Mouse (Mus musculus) liver, postnatal 0 days (tissue): ENCODE data around the gene Nrip1. TPM values are rescaled to one million over a fixed set of nuclear protein-coding genes. Genes with fewer than 3 reads are reported as not detected.

Experiments used
- ATAC-seq: fragments of 200-750 bp; cut with Nextera tagmentation; 2 replicates; pipeline ENCODE4 v1.8.0; 2017; ENCODE audit warnings: mild to moderate bottlenecking, moderate library complexity
- DNase-seq: peaks from one replicate; pipeline ENCODE4 v3.0.0-alpha.2; 2016
- H3K27ac ChIP-seq: fragments of 300-500 bp; sonication (generic); 2 replicates; pipeline ENCODE4 v1.5.1; 2014; ENCODE audit warnings: antibody characterized with exemption, moderate library complexity, mild to moderate bottlenecking, low read depth
- H3K27me3 ChIP-seq: fragments of 300-500 bp; sonication (generic); 2 replicates; pipeline ENCODE4 v1.6.1; 2014; ENCODE audit warnings: low read length, control low read depth, mixed read lengths; ENCODE audit not compliant: insufficient read depth
- H3K36me3 ChIP-seq: fragments of 300-500 bp; sonication (generic); replicated peaks from 2 replicates; pipeline ENCODE4 v1.6.1; 2014; ENCODE audit warnings: mild to moderate bottlenecking, control low read depth, low read length, moderate library complexity, mixed read lengths; ENCODE audit not compliant: insufficient read depth
- H3K4me1 ChIP-seq: fragments of 300-500 bp; sonication (generic); 2 replicates; pipeline ENCODE4 v1.6.1; 2014; ENCODE audit warnings: antibody characterized with exemption, mild to moderate bottlenecking, control low read depth; ENCODE audit not compliant: insufficient read depth
- H3K4me2 ChIP-seq: fragments of 300-500 bp; sonication (generic); 2 replicates; pipeline ENCODE4 v1.6.1; 2014; ENCODE audit warnings: low read depth, mild to moderate bottlenecking, low read length, moderate library complexity, mixed read lengths
- H3K4me3 ChIP-seq: fragments of 300-500 bp; sonication (generic); 2 replicates; pipeline ENCODE4 v1.5.1; 2014; ENCODE audit warnings: low read depth, low read length
- H3K9ac ChIP-seq: fragments of 300-500 bp; sonication (generic); replicated peaks from 2 replicates; pipeline ENCODE4 v1.6.1; 2014; ENCODE audit warnings: mild to moderate bottlenecking, moderate library complexity
- H3K9me3 ChIP-seq: fragments of 300-500 bp; sonication (generic); 2 replicates; pipeline ENCODE4 v1.6.1; 2016; ENCODE audit warnings: mild to moderate bottlenecking, control low read depth, low read length, mixed read lengths
- CTCF ChIP-seq: sonication (generic); IDR thresholded peaks from 2 replicates; pipeline ENCODE4 v1.5.1; 2016; ENCODE audit warnings: antibody characterized with exemption, low read depth
- EP300 ChIP-seq: IDR thresholded peaks from 2 replicates; pipeline ENCODE4 v1.6.1; 2016; ENCODE audit warnings: antibody characterized with exemption, low read depth, mild to moderate bottlenecking
- WGBS: fragments of 180-500 bp; shearing (Covaris S2); extraction: QIAGEN DNeasy Blood & Tissue Kit; methylation state at CpG from one replicate; pipeline ENCODE4 v1.1.7; 2014; ENCODE audit not compliant: insufficient replicate concordance; 5-methylcytosine and 5-hydroxymethylcytosine counted together
- polyA plus RNA-seq: library from polyadenylated mRNA; unstranded; fragments of >200 nt; fragmentation: Nextera tagmentation; extraction: Ambion mirVana; gene quantifications from 2 replicates; pipeline ENCODE4 v1.2.1, GENCODE M21; 2015

The Nrip1 gene
- polyA plus RNA-seq, 1 experiment from 2014 or later = 11.2 TPM

DNA sequence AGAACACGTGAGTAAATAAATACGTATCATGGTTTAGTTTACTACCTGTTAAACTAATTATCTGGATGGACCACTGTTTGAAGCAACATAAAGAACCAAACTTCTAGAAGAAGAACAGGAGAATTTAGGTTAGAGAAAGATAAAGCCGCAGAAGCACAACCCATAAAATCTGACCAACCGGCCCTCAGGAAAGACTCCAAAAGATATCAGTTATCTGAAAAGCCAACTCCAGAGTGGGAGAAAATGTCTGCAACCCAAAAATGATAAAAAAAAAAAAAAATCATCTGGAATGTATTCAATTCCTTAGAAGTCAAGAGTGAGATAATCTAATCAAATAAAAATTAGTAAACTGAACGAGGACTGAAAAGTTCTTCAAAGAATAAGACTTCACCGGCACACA, 37.7 kb downstream of the Nrip1 start:
- TF ChIP-seq EP300 (peak; percentile 60), CTCF (no peak)
- Histone ChIP-seq H3K27me3 (no peaks in the 10 kb centered on the region), H3K36me3 (0 out of 2 replicates have a peak, but pooled peaks cover 3% of the 10 kb centered on the region), H3K9ac (no peak overlapping the region), H3K4me2 (no peak overlapping the region), H3K4me1 (peaks cover 10% of the 10 kb centered on the region), H3K27ac (no peak overlapping the region), H3K9me3 (no peaks in the 10 kb centered on the region), H3K4me3 (no peak overlapping the region)
- 64% methylated on average over 6 of the region's 6 CpGs for WGBS
- DNase-seq = no peak
- no peak for ATAC-seq

DNA sequence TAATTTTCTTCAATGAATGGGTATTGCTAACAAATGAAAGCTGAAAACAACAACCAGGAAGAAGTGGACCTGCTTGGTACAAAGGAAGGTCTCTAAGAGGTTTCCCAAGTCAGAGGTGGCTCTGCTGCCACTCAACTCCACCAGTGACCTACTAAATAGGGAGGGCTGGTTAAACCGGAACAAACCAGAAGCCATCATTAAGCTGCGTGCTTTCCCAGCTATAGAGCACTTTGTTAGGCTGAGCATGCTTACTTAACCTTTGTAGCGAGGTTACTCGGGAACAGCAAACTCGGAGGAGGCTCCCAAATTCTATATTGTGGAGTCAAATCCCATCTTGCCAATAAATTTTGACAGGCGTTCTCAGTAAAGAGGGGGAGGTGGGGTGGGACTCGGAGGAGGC, 41.5 kb downstream of the Nrip1 start:
- H3K4me1 ChIP-seq = peaks cover 9% of the 10 kb centered on the region
- no peak overlapping the region for H3K4me2 ChIP-seq
- no peak overlapping the region for H3K9ac ChIP-seq
- ATAC-seq = peak; percentile 74
- H3K27ac ChIP-seq = no peak overlapping the region
- H3K4me3 ChIP-seq = no peak overlapping the region
- TF ChIP-seq EP300 (no peak), CTCF (no peak)
- 61% methylated on average over 7 of the region's 7 CpGs for WGBS
- H3K36me3 ChIP-seq = 0 out of 2 replicates have a peak, but pooled peaks cover 3% of the 10 kb centered on the region
- no peaks in the 10 kb centered on the region for H3K9me3 ChIP-seq
- H3K27me3 ChIP-seq = no peaks in the 10 kb centered on the region
- DNase-seq = no peak

DNA sequence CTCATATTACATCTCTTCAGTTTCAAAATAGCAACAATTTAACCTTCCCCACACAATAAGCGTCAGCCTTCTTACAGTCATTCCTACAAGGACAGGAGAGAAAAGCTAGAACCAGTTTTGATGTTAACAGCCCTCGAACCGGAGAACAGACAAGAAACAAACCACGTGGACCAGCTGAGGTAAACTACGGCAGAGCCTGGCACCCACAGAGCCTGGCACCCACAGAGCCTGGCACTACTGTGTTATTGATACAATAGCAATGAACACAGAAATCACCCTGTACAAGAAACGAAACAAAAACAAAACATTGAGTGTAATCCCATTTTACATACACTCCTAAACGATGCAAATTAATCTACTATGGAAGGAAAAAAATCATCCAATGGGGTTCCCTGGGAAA, 42.4 kb downstream of the Nrip1 start:
- H3K9ac ChIP-seq = no peak overlapping the region
- H3K4me2 ChIP-seq = no peak overlapping the region
- no peak overlapping the region for H3K27ac ChIP-seq
- WGBS = 91% methylated on average over 7 of the region's 7 CpGs
- peaks cover 7% of the 10 kb centered on the region for H3K4me1 ChIP-seq
- ATAC-seq (no peak), DNase-seq (no peak)
- 0 out of 2 replicates have a peak, but pooled peaks cover 1% of the 10 kb centered on the region for H3K36me3 ChIP-seq
- H3K9me3 ChIP-seq = no peaks in the 10 kb centered on the region
- H3K4me3 ChIP-seq = no peak overlapping the region
- H3K27me3 ChIP-seq = no peaks in the 10 kb centered on the region
- TF ChIP-seq EP300 (no peak), CTCF (no peak)

DNA sequence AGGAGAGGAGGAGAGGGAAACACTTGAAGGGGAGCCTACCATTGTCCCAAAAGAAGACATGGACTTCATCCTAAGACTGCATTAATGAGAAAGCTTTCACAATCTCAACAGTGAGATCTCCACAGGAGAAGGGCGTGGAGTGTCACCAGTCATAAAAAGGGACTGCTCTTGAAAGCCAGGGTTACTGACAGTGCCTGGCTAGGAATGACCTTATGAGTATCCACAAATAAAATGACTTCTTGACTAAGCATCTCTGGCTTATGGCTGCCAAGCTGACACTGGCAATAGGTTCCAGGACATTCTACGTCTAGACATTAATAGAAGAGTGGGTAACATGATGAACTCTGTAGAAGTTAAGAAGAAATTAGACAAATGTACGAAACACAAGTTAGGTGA, 48.3 kb downstream of the Nrip1 start:
- no peak for ATAC-seq
- H3K36me3 ChIP-seq = peaks cover 3% of the 10 kb centered on the region; the same call in 1 of the 2 replicates
- no peaks in the 10 kb centered on the region for H3K27me3 ChIP-seq
- no peak overlapping the region for H3K4me3 ChIP-seq
- H3K4me2 ChIP-seq = no peak overlapping the region
- no peak for DNase-seq
- no peak for TF ChIP-seq CTCF
- peaks cover 27% of the 10 kb centered on the region for H3K4me1 ChIP-seq
- WGBS = 86% methylated on average over 3 of the region's 3 CpGs
- no peak overlapping the region for H3K9ac ChIP-seq
- peak overlapping the region; percentile 16; the same call in 1 of the 2 replicates for H3K27ac ChIP-seq
- H3K9me3 ChIP-seq = no peaks in the 10 kb centered on the region

DNA sequence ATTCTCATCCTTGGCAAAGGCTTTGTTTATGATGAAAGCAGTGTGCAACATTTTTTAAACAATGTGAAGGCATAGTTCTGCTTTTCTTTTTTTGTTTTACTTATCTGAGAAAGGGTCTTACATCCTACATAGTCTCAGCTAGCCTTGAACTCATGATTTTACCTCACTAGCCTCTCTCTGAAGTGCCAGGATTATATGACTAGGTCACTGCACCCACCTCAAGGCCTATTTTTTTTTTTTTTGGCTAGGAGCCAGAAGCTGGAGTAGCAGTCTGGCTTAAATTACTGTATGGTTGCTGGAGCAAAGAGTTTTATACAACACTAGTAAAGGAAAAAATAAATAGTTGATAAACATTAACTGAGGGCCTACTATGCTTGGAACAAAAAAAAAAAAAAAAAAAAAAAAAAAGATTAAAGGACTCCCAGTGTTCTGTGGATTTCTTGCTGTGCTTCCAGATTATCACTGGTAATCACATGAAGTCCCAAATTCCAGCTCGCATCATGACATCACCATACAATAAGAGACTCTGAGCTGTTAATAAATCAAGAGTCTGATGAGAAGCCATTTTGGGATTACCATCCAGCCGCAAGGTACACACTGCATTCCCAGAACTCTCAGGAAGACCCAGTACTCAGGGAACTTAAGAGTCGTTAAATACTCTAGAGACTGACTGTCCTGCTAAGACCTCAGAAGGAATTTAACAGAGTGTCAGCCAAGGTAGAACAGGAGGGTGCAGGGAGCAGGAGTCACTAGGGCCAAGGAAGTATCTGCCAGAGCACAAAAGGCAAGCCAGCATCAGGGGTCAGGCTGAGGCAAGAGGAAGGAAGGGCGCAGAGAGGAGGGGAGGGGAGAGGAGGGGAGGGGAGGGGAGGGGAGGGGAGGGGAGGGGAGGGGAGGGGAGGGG, 49.0 kb downstream of the Nrip1 start:
- Histone ChIP-seq H3K9me3 (no peaks in the 10 kb centered on the region), H3K27me3 (no peaks in the 10 kb centered on the region), H3K4me3 (no peak overlapping the region), H3K9ac (no peak overlapping the region), H3K27ac (peak overlapping the region; percentile 82), H3K36me3 (peaks cover 3% of the 10 kb centered on the region; the same call in 1 of the 2 replicates), H3K4me1 (peaks cover 31% of the 10 kb centered on the region), H3K4me2 (no peak overlapping the region)
- ATAC-seq = no peak
- WGBS = 66% methylated on average over 3 of the region's 4 CpGs
- no peak for DNase-seq
- TF ChIP-seq CTCF (no peak), EP300 (no peak)

DNA sequence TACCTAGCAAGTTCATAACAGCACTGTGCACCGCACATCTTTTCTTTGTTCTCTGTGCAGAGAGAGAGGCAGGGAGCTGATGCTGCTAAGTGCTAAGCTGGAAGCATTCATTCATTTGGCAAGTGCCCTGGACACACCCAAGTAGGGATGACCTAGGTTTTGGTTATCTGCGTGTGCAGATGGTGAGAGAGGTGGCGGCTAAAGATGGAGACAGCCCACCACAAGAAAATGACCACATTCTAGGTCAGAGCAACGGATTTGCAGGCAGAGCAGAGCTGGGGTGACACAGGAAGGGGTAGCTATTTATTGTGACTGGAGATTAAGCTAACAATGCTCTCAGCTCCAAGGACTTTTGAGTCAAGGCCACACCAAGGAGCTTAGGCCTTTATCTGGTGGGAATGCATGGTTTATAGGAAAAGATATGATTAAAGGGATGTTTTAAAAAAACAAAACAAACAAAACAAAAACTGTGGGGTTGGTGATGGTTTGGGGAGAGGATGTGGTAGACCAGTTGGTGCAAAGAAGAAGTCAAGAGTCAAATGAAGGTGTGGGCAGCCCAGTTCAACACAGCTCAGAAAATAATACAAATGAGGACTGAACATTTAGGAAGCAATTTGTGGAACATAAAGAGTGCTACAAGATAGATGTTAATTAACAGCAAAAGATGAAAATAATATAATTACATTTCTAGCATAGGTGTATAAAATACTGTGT, 49.9 kb downstream of the Nrip1 start:
- DNase-seq = peak; percentile 68
- Histone ChIP-seq H3K27ac (peak overlapping the region; percentile 82), H3K4me2 (peak overlapping the region; percentile 45), H3K9ac (peak overlapping the region; percentile 48), H3K27me3 (no peaks in the 10 kb centered on the region), H3K9me3 (no peaks in the 10 kb centered on the region), H3K4me3 (peak overlapping the region; percentile 23), H3K36me3 (peaks cover 3% of the 10 kb centered on the region; the same call in 1 of the 2 replicates), H3K4me1 (peaks cover 34% of the 10 kb centered on the region)
- ATAC-seq = peak; percentile 98
- 47% methylated on average over 4 of the region's 4 CpGs for WGBS
- TF ChIP-seq CTCF = no peak
- TF ChIP-seq EP300 = peak; percentile 97
